Mouse (Mus musculus) CH12.LX (cell line): Measurements from ENCODE around the gene Mlec.
"Not testable (repeated sequence)": the region's sequence is repeated elsewhere in the genome, so short reads cannot be mapped to it uniquely, and the experiment has no call there.

Experiments
- CHD2 ChIP-seq: IDR thresholded peaks from 2 replicates; pipeline ENCODE4 v1.6.1; 2011; ENCODE audit warnings: low read length, improper control_type of control experiment
- CTCF ChIP-seq, 2 experiments: IDR thresholded peaks in 1 of 2; conservative IDR thresholded peaks in 1 of 2; 2 replicates each; pipeline ENCODE4 v1.5.1; 2011 to 2012; ENCODE audit warnings: low read depth in 2 of 2, low read length in 2 of 2, improper control_type of control experiment in 1 of 2, inconsistent platforms in 1 of 2, mild to moderate bottlenecking in 1 of 2, moderate library complexity in 1 of 2
- E2F4 ChIP-seq: IDR thresholded peaks from 2 replicates; pipeline ENCODE4 v1.6.1; 2011; ENCODE audit warnings: low read depth, low read length, improper control_type of control experiment; ENCODE audit not compliant: insufficient replicate concordance
- EP300 ChIP-seq: IDR thresholded peaks from 2 replicates; pipeline ENCODE4 v1.6.1; 2011; ENCODE audit warnings: low read length, improper control_type of control experiment
- HCFC1 ChIP-seq: IDR thresholded peaks from 2 replicates; pipeline ENCODE4 v1.6.1; 2012; ENCODE audit warnings: low read depth, mild to moderate bottlenecking, inconsistent platforms, low read length, improper control_type of control experiment
- MXI1 ChIP-seq: IDR thresholded peaks from 2 replicates; pipeline ENCODE4 v1.6.1; 2011; ENCODE audit warnings: mild to moderate bottlenecking, low read depth, low read length, improper control_type of control experiment
- POLR2A ChIP-seq: IDR thresholded peaks from 2 replicates; pipeline ENCODE4 v1.6.1; 2011; ENCODE audit warnings: low read depth, mild to moderate bottlenecking, improper control_type of control experiment, low read length
- TCF12 ChIP-seq: IDR thresholded peaks from 2 replicates; pipeline ENCODE4 v1.6.1; 2014; ENCODE audit warnings: low read depth, mild to moderate bottlenecking, inconsistent platforms, low read length, improper control_type of control experiment

- TF ChIP-seq HCFC1; CHD2; E2F4; CTCF (conservative IDR thresholded peaks at IDR 0.05 in 1 of 2, IDR thresholded peaks at IDR 0.05 in 1 of 2; ENCODE audit: low read depth in 2 of 2, low read length in 2 of 2); MXI1; EP300; POLR2A; TCF12: not testable (repeated sequence)
Observed at GRCm38 (mm10) chr5:115164446-115164845, 6.5 kb upstream of the Mlec start.
